Mouse (Mus musculus) limb, embryonic 10.5 days (tissue): ENCODE results near the gene Nmnat2. TPM values are rescaled to one million over a fixed set of nuclear protein-coding genes. Genes with fewer than 3 reads are reported as not detected.
A peak's percentile ranks its signal among the peaks of the same experiment; 100 is the strongest.
"Not testable (repeated sequence)": the region's sequence is repeated elsewhere in the genome, so short reads cannot be mapped to it uniquely, and the experiment has no call there.

Source experiments
- DNase-seq: peaks from one replicate; pipeline ENCODE4 v3.0.0-alpha.2; 2017; ENCODE audit warnings: low spot score
- H3K27ac ChIP-seq: fragments of 300-500 bp; sonication (generic); 2 replicates; pipeline ENCODE4 v1.5.1; 2016; ENCODE audit warnings: mild to moderate bottlenecking
- H3K27me3 ChIP-seq: fragments of 300-500 bp; sonication (generic); 2 replicates; pipeline ENCODE4 v1.6.1; 2016; ENCODE audit warnings: low read depth, mild to moderate bottlenecking; ENCODE audit not compliant: poor library complexity, severe bottlenecking
- H3K36me3 ChIP-seq: fragments of 300-500 bp; sonication (generic); 2 replicates; pipeline ENCODE4 v1.6.1; 2016; ENCODE audit warnings: mild to moderate bottlenecking, moderate library complexity
- H3K4me1 ChIP-seq: fragments of 300-500 bp; sonication (generic); 2 replicates; pipeline ENCODE4 v1.6.1; 2016
- H3K4me3 ChIP-seq: fragments of 300-500 bp; sonication (generic); 2 replicates; pipeline ENCODE4 v1.5.1; 2016; ENCODE audit warnings: mild to moderate bottlenecking, moderate library complexity
- H3K9me3 ChIP-seq: fragments of 300-500 bp; sonication (generic); replicated peaks from 2 replicates; pipeline ENCODE4 v1.6.1; 2016; ENCODE audit warnings: mild to moderate bottlenecking
- WGBS: fragments of 180-500 bp; shearing (Covaris S2); methylation state at CpG from one replicate; pipeline ENCODE4 v1.1.7; 2016; 5-methylcytosine and 5-hydroxymethylcytosine counted together
- polyA plus RNA-seq: library from polyadenylated mRNA; unstranded; fragments of >200 nt; fragmentation: Nextera tagmentation; extraction: Ambion mirVana; gene quantifications from 2 replicates; pipeline ENCODE4 v1.2.1, GENCODE M21; 2016

Nmnat2 gene
- polyA plus RNA-seq, 1 experiment from 2014 or later, result 0.75 TPM

DNA sequence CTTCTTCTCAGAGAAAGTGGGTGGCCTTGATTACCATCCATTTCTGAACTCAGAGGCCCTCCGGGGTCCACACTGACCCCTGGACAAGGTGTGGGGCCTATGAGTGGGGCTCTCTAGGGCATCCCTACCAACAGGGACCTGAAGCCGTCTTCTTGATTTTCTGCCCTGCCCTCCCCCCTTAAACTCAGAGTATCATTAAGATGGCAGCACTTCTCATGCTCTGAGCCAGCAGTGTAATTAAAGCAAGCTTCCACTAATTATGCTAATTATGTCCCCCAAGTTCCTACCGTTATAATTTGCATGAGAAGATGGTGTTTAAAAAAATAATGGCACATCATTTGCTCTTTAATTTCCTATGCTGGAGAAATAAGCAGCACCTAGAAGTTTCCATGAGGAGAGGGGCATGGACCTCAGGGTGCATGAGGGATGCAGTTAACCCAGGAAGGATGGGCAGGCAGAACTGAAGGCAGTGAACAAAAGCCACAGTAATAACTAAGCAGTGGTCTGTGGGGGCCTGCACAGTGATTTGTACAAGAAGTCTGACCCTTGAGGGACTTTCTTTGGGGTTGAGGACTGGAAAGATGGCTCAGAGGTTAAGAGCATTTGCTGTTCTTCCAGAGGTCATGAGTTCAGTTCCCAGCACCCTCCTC lies 120.4 kb downstream of the Nmnat2 start:
- no peak overlapping the region for H3K4me3 ChIP-seq
- 68% methylated on average over 3 of the region's 3 CpGs for WGBS
- H3K27me3 ChIP-seq, result peaks cover 70% of the 10 kb centered on the region
- no peak overlapping the region for H3K27ac ChIP-seq
- no peaks in the 10 kb centered on the region for H3K36me3 ChIP-seq
- H3K9me3 ChIP-seq, result no peaks in the 10 kb centered on the region
- DNase-seq, result no peak
- H3K4me1 ChIP-seq, result peaks cover 30% of the 10 kb centered on the region

DNA sequence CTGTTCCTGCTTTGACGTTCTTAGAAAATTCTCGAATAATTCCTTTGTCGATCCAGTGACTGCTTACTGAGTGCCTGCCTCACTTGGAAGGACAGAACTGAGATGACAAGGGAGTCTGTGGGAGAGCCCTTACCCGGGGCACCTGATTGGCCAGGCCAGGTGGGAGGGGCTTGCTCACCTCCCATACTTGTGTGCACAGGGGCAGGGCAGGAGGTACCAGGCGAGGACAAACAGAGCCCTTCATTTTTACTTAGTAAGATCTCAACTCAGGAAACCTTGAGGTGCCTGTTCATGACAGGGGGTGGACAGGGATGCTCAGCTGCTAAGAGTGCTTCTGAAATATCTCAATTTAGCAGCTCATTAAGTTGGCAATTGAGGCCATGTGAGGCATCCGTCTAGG lies 121.2 kb downstream of the Nmnat2 start:
- H3K27me3 ChIP-seq, result peaks cover 64% of the 10 kb centered on the region
- no peak overlapping the region for H3K27ac ChIP-seq
- 63% methylated on average over 6 of the region's 6 CpGs for WGBS

DNA sequence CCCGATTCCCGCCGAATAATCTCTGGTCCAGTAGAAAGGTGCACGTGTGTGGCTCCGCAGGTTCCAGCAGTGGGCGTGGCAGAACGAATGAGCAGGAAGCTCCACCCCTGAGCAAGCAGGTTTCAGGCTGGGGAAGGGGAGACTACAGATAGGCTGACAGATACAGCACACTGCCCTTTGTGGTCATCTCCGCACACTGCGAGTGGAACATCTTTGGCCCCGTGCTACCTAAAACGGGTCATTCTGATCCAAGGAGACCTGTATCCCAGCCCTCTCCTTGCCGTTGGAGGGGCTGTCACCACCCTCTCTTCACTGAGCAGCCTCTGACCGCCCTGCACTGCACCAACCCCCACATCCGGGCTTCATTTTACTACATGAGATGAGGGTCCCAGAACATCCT lies 128.4 kb downstream of the Nmnat2 start:
- 88% methylated on average over 7 of the region's 14 CpGs for WGBS
- DNase-seq, H3K9me3 ChIP-seq, H3K4me3 ChIP-seq, H3K27me3 ChIP-seq, H3K27ac ChIP-seq, H3K4me1 ChIP-seq, H3K36me3 ChIP-seq: not testable (repeated sequence)

More for the DNA sequence above, 121.2 kb downstream of the Nmnat2 start:
- H3K9me3 ChIP-seq, result no peaks in the 10 kb centered on the region
- H3K4me3 ChIP-seq, result no peak overlapping the region
- peaks cover 30% of the 10 kb centered on the region for H3K4me1 ChIP-seq
- no peaks in the 10 kb centered on the region for H3K36me3 ChIP-seq
- DNase-seq, result no peak

DNA sequence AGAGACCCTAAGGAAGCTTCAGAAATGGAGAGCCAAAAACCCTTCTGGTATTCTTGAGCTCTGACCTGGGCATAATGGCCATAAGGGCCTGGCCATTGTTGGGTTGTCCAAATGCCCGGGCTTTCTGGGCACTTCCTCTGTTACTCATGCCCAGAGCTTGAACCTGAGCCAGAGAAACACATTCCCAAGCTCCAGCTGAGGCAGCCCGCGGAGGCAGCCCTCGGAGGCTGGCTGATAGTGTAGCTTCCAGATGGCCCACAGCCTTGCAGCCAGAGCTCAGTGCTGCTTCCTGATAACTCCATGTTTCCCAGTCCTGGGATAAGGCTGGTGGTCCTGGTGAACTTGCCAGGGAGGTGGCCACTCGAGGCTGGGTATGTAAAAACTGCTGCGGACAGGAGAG lies 129.4 kb downstream of the Nmnat2 start:
- 68% methylated on average over 6 of the region's 6 CpGs for WGBS
- Histone ChIP-seq H3K27ac (no peak overlapping the region), H3K4me3 (no peak overlapping the region), H3K27me3 (peaks cover 7% of the 10 kb centered on the region), H3K4me1 (no peaks in the 10 kb centered on the region), H3K36me3 (no peaks in the 10 kb centered on the region), H3K9me3 (no peaks in the 10 kb centered on the region)
- no peak for DNase-seq

DNA sequence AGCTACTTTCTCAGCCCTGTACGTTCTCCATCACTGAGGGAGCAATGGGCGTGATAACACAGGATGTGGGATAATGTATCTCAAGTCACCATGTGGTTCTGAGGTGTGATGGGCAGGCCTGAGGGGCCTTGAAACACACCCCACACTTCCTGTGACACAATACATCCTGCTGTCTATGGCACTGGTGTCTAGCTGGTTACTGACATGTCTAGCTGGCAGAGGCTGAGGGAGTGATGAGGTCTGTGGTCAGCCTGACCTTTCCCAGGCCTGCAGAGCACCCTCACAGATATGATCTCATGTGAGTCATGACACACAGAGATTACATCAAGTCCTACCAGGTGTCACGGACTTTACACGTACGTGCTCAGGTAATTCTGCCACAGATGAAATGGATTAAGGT lies 130.4 kb downstream of the Nmnat2 start:
- 86% methylated on average over 5 of the region's 5 CpGs for WGBS
- H3K9me3 ChIP-seq, result no peaks in the 10 kb centered on the region
- no peak overlapping the region for H3K4me3 ChIP-seq
- H3K27me3 ChIP-seq, result peaks cover 14% of the 10 kb centered on the region
- DNase-seq, result no peak
- no peak overlapping the region for H3K27ac ChIP-seq
- peaks cover 3% of the 10 kb centered on the region; the same call in 1 of the 2 replicates for H3K4me1 ChIP-seq
- H3K36me3 ChIP-seq, result no peaks in the 10 kb centered on the region

DNA sequence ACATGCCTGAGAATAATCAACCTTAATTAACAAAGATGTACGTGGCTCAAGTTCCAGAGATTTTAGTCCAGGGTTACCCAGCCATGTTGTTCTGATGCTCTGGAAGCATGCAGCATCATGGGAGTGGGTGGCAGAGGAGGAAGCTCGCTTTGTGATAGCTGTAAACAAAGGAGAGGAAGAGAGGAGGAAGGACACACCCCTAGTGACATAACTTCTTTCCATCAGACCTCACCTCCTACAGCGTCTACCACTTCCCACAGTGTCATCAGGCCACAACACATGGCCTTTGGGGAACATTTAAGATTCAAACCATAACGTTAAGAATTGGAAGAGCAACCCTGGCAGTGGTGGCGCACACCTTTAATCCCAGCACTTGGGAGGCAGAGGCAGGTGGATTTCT lies 133.0 kb downstream of the Nmnat2 start:
- 90% methylated on average over 5 of the region's 5 CpGs for WGBS
- H3K4me1 ChIP-seq, result peaks cover 28% of the 10 kb centered on the region
- no peak overlapping the region for H3K27ac ChIP-seq

DNA sequence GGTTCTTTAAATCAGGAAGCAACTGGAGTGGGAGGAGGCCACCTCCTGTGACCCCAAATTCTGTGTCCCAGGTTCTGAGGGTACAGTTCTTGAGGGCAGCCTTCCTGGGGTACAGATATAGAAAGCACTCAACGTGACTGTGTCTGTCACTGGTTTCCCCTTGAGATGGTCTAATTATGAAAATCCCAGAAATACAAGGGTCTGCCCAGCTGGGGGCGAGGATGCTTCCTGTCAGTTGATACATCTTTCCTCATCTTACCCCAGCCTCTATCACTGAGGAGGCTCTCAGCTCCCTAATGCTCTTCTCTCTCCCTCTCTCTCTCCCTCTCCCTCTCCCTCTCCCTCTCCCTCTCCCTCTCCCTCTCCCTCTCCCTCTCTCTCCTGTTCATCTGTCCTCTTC lies 135.3 kb downstream of the Nmnat2 start:
- Histone ChIP-seq H3K9me3 (no peaks in the 10 kb centered on the region), H3K36me3 (no peaks in the 10 kb centered on the region), H3K27me3 (peaks cover 31% of the 10 kb centered on the region), H3K4me3 (no peak overlapping the region), H3K27ac (no peak overlapping the region), H3K4me1 (peaks cover 42% of the 10 kb centered on the region)
- no peak for DNase-seq
- WGBS, result 85% methylated on average over 2 of the region's 2 CpGs

More for the DNA sequence above, 133.0 kb downstream of the Nmnat2 start:
- Histone ChIP-seq H3K4me3 (no peak overlapping the region), H3K9me3 (no peaks in the 10 kb centered on the region), H3K36me3 (no peaks in the 10 kb centered on the region), H3K27me3 (peaks cover 19% of the 10 kb centered on the region)
- no peak for DNase-seq

DNA sequence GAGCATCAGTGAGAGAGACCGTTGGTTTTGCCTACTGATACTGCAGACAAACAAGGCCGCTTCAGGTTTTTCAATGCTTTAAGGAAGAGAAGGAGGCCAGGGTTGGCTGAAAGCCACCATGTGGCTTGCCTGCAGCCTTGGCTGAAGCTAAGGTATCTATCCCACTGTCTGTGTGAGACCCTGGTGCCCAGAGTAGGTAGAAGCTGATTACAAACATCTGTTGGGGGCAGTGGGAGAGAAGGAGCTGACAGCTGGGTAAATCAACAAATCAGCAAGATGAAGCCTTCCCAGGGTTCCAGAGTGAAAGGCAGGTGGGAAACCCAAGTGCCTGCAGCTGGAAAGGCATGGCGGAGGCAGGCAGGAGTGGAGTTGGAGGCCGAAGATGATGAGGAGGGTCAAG lies 136.0 kb downstream of the Nmnat2 start:
- 44% methylated on average over 4 of the region's 4 CpGs for WGBS
- H3K4me3 ChIP-seq, result no peak overlapping the region
- H3K36me3 ChIP-seq, result no peaks in the 10 kb centered on the region
- peak; percentile 68 for DNase-seq
- H3K4me1 ChIP-seq, result peaks cover 47% of the 10 kb centered on the region
- H3K27me3 ChIP-seq, result peaks cover 31% of the 10 kb centered on the region
- no peak overlapping the region for H3K27ac ChIP-seq
- no peaks in the 10 kb centered on the region for H3K9me3 ChIP-seq

DNA sequence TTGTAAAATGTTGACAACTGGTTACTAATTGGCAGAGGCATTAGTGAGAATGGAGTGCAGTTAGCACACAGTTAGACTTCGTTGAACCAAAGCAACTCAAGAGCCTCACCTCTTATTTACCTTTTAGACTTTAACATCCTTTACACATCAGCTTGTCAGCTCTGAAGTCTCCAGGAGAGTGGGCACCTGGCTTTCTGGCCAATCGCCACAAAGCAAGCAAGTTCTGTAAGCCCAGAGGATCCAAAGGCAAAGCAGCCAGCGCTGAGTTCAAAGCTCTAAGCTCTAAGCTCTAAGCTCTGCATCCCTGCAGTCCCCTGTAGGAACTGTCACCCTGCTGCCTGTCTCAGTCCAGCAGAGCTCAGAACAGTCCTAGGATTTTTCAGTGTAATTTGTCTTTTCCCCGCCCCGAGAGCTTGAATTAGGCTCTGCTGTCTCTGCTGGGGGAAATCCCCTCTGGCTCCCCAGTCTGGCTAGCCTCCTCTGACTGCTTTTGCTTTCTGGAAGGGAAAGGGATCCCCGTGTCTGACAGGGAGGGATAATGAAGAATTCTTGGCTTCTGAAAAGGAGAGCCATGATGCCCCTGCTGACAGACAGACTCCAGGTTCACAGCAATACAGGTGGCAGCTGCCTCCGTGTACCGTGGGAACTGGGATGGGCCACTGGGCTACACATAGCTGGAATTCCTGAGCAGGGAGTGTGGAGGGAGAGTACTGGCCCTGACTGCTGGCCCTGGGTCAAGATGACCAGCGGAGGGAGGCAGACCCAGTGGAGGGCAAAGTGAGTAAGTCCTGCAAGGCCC lies 136.8 kb downstream of the Nmnat2 start:
- no peak for DNase-seq
- H3K4me1 ChIP-seq, result peaks cover 56% of the 10 kb centered on the region
- H3K27me3 ChIP-seq, result peaks cover 24% of the 10 kb centered on the region
- H3K36me3 ChIP-seq, result no peaks in the 10 kb centered on the region
- peak overlapping the region; percentile 61 for H3K27ac ChIP-seq
- H3K4me3 ChIP-seq, result no peak overlapping the region
- WGBS, result 28% methylated on average over 9 of the region's 9 CpGs
- H3K9me3 ChIP-seq, result no peaks in the 10 kb centered on the region

DNA sequence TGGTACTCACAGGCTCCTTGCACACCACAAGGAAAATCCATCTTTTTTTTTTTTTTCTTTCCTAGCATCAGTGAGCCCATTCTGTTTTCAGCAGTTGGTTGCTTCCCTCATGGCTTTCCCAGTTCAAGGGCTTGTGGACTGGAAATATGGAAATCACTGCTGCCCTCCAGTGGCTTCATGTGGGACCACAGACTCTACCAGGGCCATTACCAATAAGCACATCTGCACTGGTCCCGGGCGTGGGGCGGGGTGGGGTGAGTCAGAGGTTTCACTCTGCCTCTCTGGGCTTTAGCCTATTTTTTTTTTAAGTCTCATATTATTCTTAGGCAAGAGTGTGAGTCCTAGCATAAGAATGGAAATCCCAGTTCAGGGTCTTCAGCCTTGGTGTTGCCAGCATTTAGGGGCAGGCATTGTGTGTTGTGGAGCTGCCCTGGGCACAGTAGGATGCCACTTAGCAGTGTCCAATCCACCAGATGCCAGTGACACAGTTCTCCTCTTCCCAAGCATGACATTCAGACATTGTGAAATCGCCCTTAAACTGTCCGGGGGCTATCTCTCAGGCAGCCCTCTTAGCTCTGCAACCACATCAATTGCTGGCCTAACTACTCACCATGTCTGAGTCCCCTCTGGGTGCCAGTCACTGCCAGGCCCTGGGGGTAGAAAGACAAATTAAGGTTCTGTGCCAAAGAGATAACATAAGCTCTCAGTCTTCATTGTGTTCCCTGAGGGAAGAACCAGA lies 137.6 kb downstream of the Nmnat2 start:
- peak; percentile 79 for DNase-seq
- Histone ChIP-seq H3K27me3 (peaks cover 24% of the 10 kb centered on the region), H3K4me1 (peaks cover 63% of the 10 kb centered on the region), H3K9me3 (no peaks in the 10 kb centered on the region), H3K4me3 (no peak overlapping the region), H3K27ac (no peak overlapping the region), H3K36me3 (no peaks in the 10 kb centered on the region)
- 50% methylated on average over 5 of the region's 5 CpGs for WGBS

DNA sequence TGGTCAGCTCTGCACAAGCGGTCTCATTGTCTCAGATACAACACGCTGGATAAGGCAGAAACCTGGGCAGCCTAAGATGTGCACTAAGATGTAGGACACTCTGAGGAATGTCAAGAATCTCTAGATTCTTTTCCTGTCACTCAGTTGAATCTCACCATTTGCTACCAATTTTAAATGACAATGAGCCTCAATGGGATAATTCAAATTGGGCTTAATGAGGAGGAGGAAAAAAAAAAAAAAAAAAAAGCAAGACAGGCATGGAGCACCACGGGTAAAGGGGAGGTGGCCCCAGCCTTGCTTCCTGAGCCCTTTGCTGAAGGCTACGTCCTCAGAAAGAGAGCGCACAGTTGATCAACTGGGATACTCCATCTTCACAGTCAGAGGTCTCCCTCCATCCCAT lies 138.4 kb downstream of the Nmnat2 start:
- H3K4me3 ChIP-seq, result no peak overlapping the region
- WGBS, result 66% methylated on average over 5 of the region's 5 CpGs
- H3K27ac ChIP-seq, result no peak overlapping the region
- H3K9me3 ChIP-seq, result no peaks in the 10 kb centered on the region
- no peaks in the 10 kb centered on the region for H3K36me3 ChIP-seq
- H3K27me3 ChIP-seq, result peaks cover 24% of the 10 kb centered on the region
- peaks cover 64% of the 10 kb centered on the region for H3K4me1 ChIP-seq
- DNase-seq, result no peak

DNA sequence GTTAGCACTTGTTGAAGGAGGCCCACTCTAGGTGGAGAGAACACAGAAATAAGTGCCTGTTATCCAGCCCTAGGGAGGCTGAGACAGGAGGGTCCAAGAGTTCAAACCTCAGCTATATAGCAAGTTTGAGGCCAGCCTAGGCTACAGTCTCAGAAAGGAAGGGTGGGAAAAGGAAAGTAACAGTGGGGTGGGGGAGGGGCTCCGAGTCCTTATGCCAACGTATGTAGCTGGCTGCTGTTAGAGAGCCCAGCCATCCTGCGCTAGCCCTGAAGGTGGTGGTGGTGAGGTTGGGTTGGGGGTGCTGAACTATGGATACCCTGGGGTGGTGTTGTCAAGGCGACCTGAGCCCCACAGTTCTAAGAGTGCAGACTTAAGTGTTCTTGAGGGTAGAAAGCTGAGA lies 138.8 kb downstream of the Nmnat2 start:
- Histone ChIP-seq H3K9me3 (no peaks in the 10 kb centered on the region), H3K4me1 (peaks cover 68% of the 10 kb centered on the region), H3K4me3 (no peak overlapping the region), H3K27me3 (peaks cover 24% of the 10 kb centered on the region), H3K27ac (no peak overlapping the region), H3K36me3 (no peaks in the 10 kb centered on the region)
- WGBS, result 73% methylated on average over 4 of the region's 4 CpGs
- no peak for DNase-seq
